Mouse (Mus musculus): ENCODE data around the gene 1700018B08Rik. TPM values are rescaled to one million over a fixed set of nuclear protein-coding genes. Genes with fewer than 3 reads are reported as not detected.

The 1700018B08Rik gene
- polyA plus RNA-seq, 1 experiment, result not detected

GRCm38 (mm10) chr8:121568321-121568720 lies 24.2 kb upstream of the 1700018B08Rik start:
- TF ChIP-seq EP300 (IDR thresholded peaks at IDR 0.05; ENCODE audit: insufficient read depth, low read depth, low read length), result no peak
- Histone ChIP-seq H3K27ac (ENCODE audit: insufficient read depth, low read length) (no peak overlapping the region), H3K9me3 (replicated peaks; ENCODE audit: control insufficient read depth, insufficient read depth, low read length, poor library complexity, severe bottlenecking) (no peaks in the 10 kb centered on the region), H3K36me3 (ENCODE audit: control insufficient read depth, insufficient read depth, low read length, poor library complexity, severe bottlenecking) (no peaks in the 10 kb centered on the region), H3K4me1 (ENCODE audit: control insufficient read depth, insufficient read depth, low read length) (peaks cover under 1% of the 10 kb centered on the region), H3K27me3 (ENCODE audit: control insufficient read depth, insufficient read depth, low read length, poor library complexity, severe bottlenecking) (no peaks in the 10 kb centered on the region), H3K9ac (ENCODE audit: low read depth, poor library complexity, severe bottlenecking) (no peak overlapping the region), H3K4me3 (ENCODE audit: low read depth, low read length) (no peak overlapping the region)

- Histone ChIP-seq H3K9ac (ENCODE audit: low read depth, poor library complexity, severe bottlenecking) (no peak overlapping the region), H3K27ac (ENCODE audit: insufficient read depth, low read length) (no peak overlapping the region), H3K27me3 (ENCODE audit: control insufficient read depth, insufficient read depth, low read length, poor library complexity, severe bottlenecking) (no peaks in the 10 kb centered on the region), H3K4me3 (ENCODE audit: low read depth, low read length) (no peak overlapping the region), H3K36me3 (ENCODE audit: control insufficient read depth, insufficient read depth, low read length, poor library complexity, severe bottlenecking) (no peaks in the 10 kb centered on the region), H3K4me1 (ENCODE audit: control insufficient read depth, insufficient read depth, low read length) (no peaks in the 10 kb centered on the region), H3K9me3 (replicated peaks; ENCODE audit: control insufficient read depth, insufficient read depth, low read length, poor library complexity, severe bottlenecking) (no peaks in the 10 kb centered on the region)
- TF ChIP-seq EP300 (IDR thresholded peaks at IDR 0.05; ENCODE audit: insufficient read depth, low read depth, low read length) (no peak), CTCF (IDR thresholded peaks at IDR 0.05; ENCODE audit: low read depth, low read length) (no peak), POLR2A (IDR thresholded peaks at IDR 0.05; ENCODE audit: insufficient read depth, low read length) (no peak)
Measured at GRCm38 (mm10) chr8:121563701-121564100, 19.6 kb upstream of the 1700018B08Rik start.

- Histone ChIP-seq H3K4me3 (ENCODE audit: low read depth, low read length) (no peak overlapping the region), H3K9me3 (replicated peaks; ENCODE audit: control insufficient read depth, insufficient read depth, low read length, poor library complexity, severe bottlenecking) (no peaks in the 10 kb centered on the region), H3K36me3 (ENCODE audit: control insufficient read depth, insufficient read depth, low read length, poor library complexity, severe bottlenecking) (no peaks in the 10 kb centered on the region), H3K4me1 (ENCODE audit: control insufficient read depth, insufficient read depth, low read length) (no peaks in the 10 kb centered on the region), H3K9ac (ENCODE audit: low read depth, poor library complexity, severe bottlenecking) (no peak overlapping the region), H3K27me3 (ENCODE audit: control insufficient read depth, insufficient read depth, low read length, poor library complexity, severe bottlenecking) (no peaks in the 10 kb centered on the region), H3K27ac (ENCODE audit: insufficient read depth, low read length) (no peak overlapping the region)
- TF ChIP-seq POLR2A (IDR thresholded peaks at IDR 0.05; ENCODE audit: insufficient read depth, low read length) (no peak), EP300 (IDR thresholded peaks at IDR 0.05; ENCODE audit: insufficient read depth, low read depth, low read length) (no peak), CTCF (IDR thresholded peaks at IDR 0.05; ENCODE audit: low read depth, low read length) (no peak)
Measured at GRCm38 (mm10) chr8:121562941-121563351, 18.8 kb upstream of the 1700018B08Rik start.

- H3K36me3 ChIP-seq (ENCODE audit: control insufficient read depth, insufficient read depth, low read length, poor library complexity, severe bottlenecking), result no peaks in the 10 kb centered on the region
- no peak overlapping the region for H3K4me3 ChIP-seq (ENCODE audit: low read depth, low read length)
- no peak overlapping the region for H3K9ac ChIP-seq (ENCODE audit: low read depth, poor library complexity, severe bottlenecking)
- no peaks in the 10 kb centered on the region for H3K4me1 ChIP-seq (ENCODE audit: control insufficient read depth, insufficient read depth, low read length)
- TF ChIP-seq POLR2A (IDR thresholded peaks at IDR 0.05; ENCODE audit: insufficient read depth, low read length) (no peak), CTCF (IDR thresholded peaks at IDR 0.05; ENCODE audit: low read depth, low read length) (no peak), EP300 (IDR thresholded peaks at IDR 0.05; ENCODE audit: insufficient read depth, low read depth, low read length) (no peak)
- no peak overlapping the region for H3K27ac ChIP-seq (ENCODE audit: insufficient read depth, low read length)
- no peaks in the 10 kb centered on the region for H3K27me3 ChIP-seq (ENCODE audit: control insufficient read depth, insufficient read depth, low read length, poor library complexity, severe bottlenecking)
- no peaks in the 10 kb centered on the region for H3K9me3 ChIP-seq (replicated peaks; ENCODE audit: control insufficient read depth, insufficient read depth, low read length, poor library complexity, severe bottlenecking)
Measured at GRCm38 (mm10) chr8:121561636-121562345, 17.7 kb upstream of the 1700018B08Rik start.

GRCm38 (mm10) chr8:121560432-121561100 lies 16.4 kb upstream of the 1700018B08Rik start:
- no peak overlapping the region for H3K9ac ChIP-seq (ENCODE audit: low read depth, poor library complexity, severe bottlenecking)
- no peaks in the 10 kb centered on the region for H3K27me3 ChIP-seq (ENCODE audit: control insufficient read depth, insufficient read depth, low read length, poor library complexity, severe bottlenecking)
- no peaks in the 10 kb centered on the region for H3K36me3 ChIP-seq (ENCODE audit: control insufficient read depth, insufficient read depth, low read length, poor library complexity, severe bottlenecking)
- no peak overlapping the region for H3K27ac ChIP-seq (ENCODE audit: insufficient read depth, low read length)
- TF ChIP-seq CTCF (IDR thresholded peaks at IDR 0.05; ENCODE audit: low read depth, low read length) (no peak), POLR2A (IDR thresholded peaks at IDR 0.05; ENCODE audit: insufficient read depth, low read length) (no peak), EP300 (IDR thresholded peaks at IDR 0.05; ENCODE audit: insufficient read depth, low read depth, low read length) (no peak)
- H3K9me3 ChIP-seq (replicated peaks; ENCODE audit: control insufficient read depth, insufficient read depth, low read length, poor library complexity, severe bottlenecking), result no peaks in the 10 kb centered on the region
- no peak overlapping the region for H3K4me3 ChIP-seq (ENCODE audit: low read depth, low read length)
- no peaks in the 10 kb centered on the region for H3K4me1 ChIP-seq (ENCODE audit: control insufficient read depth, insufficient read depth, low read length)

GRCm38 (mm10) chr8:121559801-121560200 lies 15.7 kb upstream of the 1700018B08Rik start:
- Histone ChIP-seq H3K36me3 (ENCODE audit: control insufficient read depth, insufficient read depth, low read length, poor library complexity, severe bottlenecking) (0 out of 2 replicates have a peak, but pooled peaks cover 3% of the 10 kb centered on the region), H3K27me3 (ENCODE audit: control insufficient read depth, insufficient read depth, low read length, poor library complexity, severe bottlenecking) (no peaks in the 10 kb centered on the region), H3K9me3 (replicated peaks; ENCODE audit: control insufficient read depth, insufficient read depth, low read length, poor library complexity, severe bottlenecking) (no peaks in the 10 kb centered on the region), H3K27ac (ENCODE audit: insufficient read depth, low read length) (no peak overlapping the region), H3K4me3 (ENCODE audit: low read depth, low read length) (no peak overlapping the region), H3K4me1 (ENCODE audit: control insufficient read depth, insufficient read depth, low read length) (no peaks in the 10 kb centered on the region), H3K9ac (ENCODE audit: low read depth, poor library complexity, severe bottlenecking) (no peak overlapping the region)
- TF ChIP-seq CTCF (IDR thresholded peaks at IDR 0.05; ENCODE audit: low read depth, low read length) (no peak), POLR2A (IDR thresholded peaks at IDR 0.05; ENCODE audit: insufficient read depth, low read length) (no peak), EP300 (IDR thresholded peaks at IDR 0.05; ENCODE audit: insufficient read depth, low read depth, low read length) (no peak)
